Mouse (Mus musculus) forebrain, embryonic 14.5 days (tissue): ENCODE measurements around the gene Tmem81. TPM values are rescaled to one million over a fixed set of nuclear protein-coding genes. Genes with fewer than 3 reads are reported as not detected.

ENCODE experiments used
- ATAC-seq: fragments of 200-750 bp; cut with Nextera tagmentation; 2 replicates; pipeline ENCODE4 v1.8.0; 2017; ENCODE audit warnings: mild to moderate bottlenecking, moderate library complexity
- DNase-seq: peaks from one replicate; pipeline ENCODE4 v3.0.0-alpha.2; 2015; ENCODE audit warnings: low spot score
- H3K27ac ChIP-seq: fragments of 300-500 bp; sonication (generic); 2 replicates; pipeline ENCODE4 v1.5.1; 2014; ENCODE audit warnings: low read depth, mild to moderate bottlenecking, control low read depth, low read length, moderate library complexity
- H3K27me3 ChIP-seq: fragments of 300-500 bp; sonication (generic); replicated peaks from 2 replicates; pipeline ENCODE4 v1.6.1; 2014; ENCODE audit warnings: low read length, control low read depth, mixed read lengths; ENCODE audit not compliant: control insufficient read depth, insufficient read depth
- H3K36me3 ChIP-seq: fragments of 300-500 bp; sonication (generic); 2 replicates; pipeline ENCODE4 v1.6.1; 2014; ENCODE audit warnings: low read length, control low read depth; ENCODE audit not compliant: control insufficient read depth, insufficient read depth
- H3K4me1 ChIP-seq: fragments of 300-500 bp; sonication (generic); 2 replicates; pipeline ENCODE4 v1.6.1; 2014; ENCODE audit warnings: antibody characterized with exemption, low read length, control low read depth; ENCODE audit not compliant: control insufficient read depth, insufficient read depth
- H3K4me2 ChIP-seq: fragments of 300-500 bp; sonication (generic); 2 replicates; pipeline ENCODE4 v1.6.1; 2014; ENCODE audit warnings: mild to moderate bottlenecking, control low read depth, low read length
- H3K4me3 ChIP-seq: fragments of 300-500 bp; sonication (generic); 2 replicates; pipeline ENCODE4 v1.5.1; 2014; ENCODE audit warnings: low read depth, low read length, control low read depth
- H3K9ac ChIP-seq: fragments of 300-500 bp; sonication (generic); 2 replicates; pipeline ENCODE4 v1.6.1; 2014; ENCODE audit warnings: mild to moderate bottlenecking, low read length, control low read depth, moderate library complexity
- H3K9me3 ChIP-seq: fragments of 300-500 bp; sonication (generic); replicated peaks from 2 replicates; pipeline ENCODE4 v1.6.1; 2016; ENCODE audit warnings: low read length, control low read depth, mixed read lengths; ENCODE audit not compliant: control insufficient read depth
- WGBS: fragments of 180-500 bp; shearing (Covaris S2); extraction: QIAGEN DNeasy Blood & Tissue Kit; methylation state at CpG from one replicate; pipeline ENCODE4 v1.1.7; 2014; 5-methylcytosine and 5-hydroxymethylcytosine counted together
- polyA plus RNA-seq: library from polyadenylated mRNA; unstranded; fragments of >200 nt; fragmentation: Nextera tagmentation; extraction: Ambion mirVana; gene quantifications from 2 replicates; pipeline ENCODE4 v1.2.1, GENCODE M21; 2014

Gene Tmem81
- polyA plus RNA-seq, 1 experiment from 2014 or later = 0.74 TPM

DNA sequence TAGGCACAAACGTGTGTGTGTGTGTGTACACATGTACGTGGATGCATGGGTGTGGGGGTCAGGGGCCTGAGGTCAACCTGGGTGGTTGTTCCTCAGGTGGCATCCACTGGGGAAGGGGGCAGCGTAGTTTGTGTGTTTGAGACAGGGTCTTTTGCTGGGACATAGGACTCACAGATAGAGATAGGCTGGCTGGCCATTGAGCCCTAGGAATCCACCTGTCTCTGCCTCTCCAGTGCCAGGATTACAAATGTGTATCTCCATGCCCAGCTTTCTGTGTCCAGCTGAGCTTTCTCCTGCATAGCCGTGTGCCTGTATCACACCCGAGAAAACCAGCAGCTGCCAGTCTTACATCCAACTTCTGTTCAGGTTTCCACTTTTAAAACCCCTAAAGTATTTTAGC lies 3.7 kb downstream of the Tmem81 start:
- 86% methylated on average over 5 of the region's 5 CpGs for WGBS

GRCm38 (mm10) chr1:132511521-132511920 lies 5.5 kb downstream of the Tmem81 start:
- 0 out of 2 replicates have a peak, but pooled peaks have one; percentile 26 for ATAC-seq
- no peak overlapping the region for H3K27ac ChIP-seq
- H3K4me3 ChIP-seq = no peak overlapping the region
- H3K36me3 ChIP-seq = peaks cover 36% of the 10 kb centered on the region
- H3K4me1 ChIP-seq = no peaks in the 10 kb centered on the region
- H3K9ac ChIP-seq = no peak overlapping the region
- WGBS = 57% methylated on average over 8 of the region's 8 CpGs
- no peaks in the 10 kb centered on the region for H3K27me3 ChIP-seq
- no peaks in the 10 kb centered on the region for H3K9me3 ChIP-seq
- DNase-seq = no peak
- H3K4me2 ChIP-seq = no peak overlapping the region

More for the DNA sequence above, 3.7 kb downstream of the Tmem81 start:
- Histone ChIP-seq H3K9ac (no peak overlapping the region), H3K4me1 (no peaks in the 10 kb centered on the region), H3K27me3 (no peaks in the 10 kb centered on the region), H3K4me2 (no peak overlapping the region), H3K36me3 (peaks cover 33% of the 10 kb centered on the region), H3K27ac (peak overlapping the region; percentile 2; the same call in 1 of the 2 replicates), H3K9me3 (no peaks in the 10 kb centered on the region), H3K4me3 (no peak overlapping the region)
- ATAC-seq = no peak
- no peak for DNase-seq

GRCm38 (mm10) chr1:132512106-132512505 lies 6.1 kb downstream of the Tmem81 start:
- Histone ChIP-seq H3K27me3 (no peaks in the 10 kb centered on the region), H3K4me3 (no peak overlapping the region), H3K9ac (no peak overlapping the region), H3K4me1 (no peaks in the 10 kb centered on the region), H3K9me3 (no peaks in the 10 kb centered on the region), H3K4me2 (no peak overlapping the region), H3K27ac (no peak overlapping the region), H3K36me3 (peaks cover 35% of the 10 kb centered on the region)
- ATAC-seq = no peak
- no peak for DNase-seq
- 82% methylated on average over 8 of the region's 8 CpGs for WGBS

DNA sequence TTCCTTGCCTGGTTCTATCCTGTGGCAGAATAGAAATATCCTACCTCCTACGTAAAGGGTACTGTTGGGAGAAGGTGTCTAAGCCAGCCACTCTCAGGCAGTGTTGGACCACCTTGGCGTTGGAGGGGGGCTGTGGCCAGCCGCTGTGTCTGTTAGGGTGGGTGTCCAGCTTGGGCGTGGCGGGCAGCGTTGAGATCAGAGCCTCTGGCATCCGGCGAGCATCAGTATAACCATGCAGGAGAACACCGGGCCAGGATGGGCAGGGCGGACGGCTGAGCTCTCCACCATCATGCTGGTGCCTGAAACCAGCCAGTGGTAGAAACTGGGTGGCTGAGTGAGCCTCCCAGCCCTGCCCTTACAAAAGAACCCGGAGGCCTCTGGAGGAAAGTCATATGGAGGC lies 9.3 kb downstream of the Tmem81 start:
- no peak overlapping the region for H3K9ac ChIP-seq
- ATAC-seq (no peak), DNase-seq (no peak)
- no peaks in the 10 kb centered on the region for H3K9me3 ChIP-seq
- H3K36me3 ChIP-seq = peaks cover 44% of the 10 kb centered on the region
- H3K4me1 ChIP-seq = no peaks in the 10 kb centered on the region
- no peak overlapping the region for H3K4me3 ChIP-seq
- no peak overlapping the region for H3K4me2 ChIP-seq
- WGBS = 93% methylated on average over 12 of the region's 12 CpGs
- H3K27me3 ChIP-seq = no peaks in the 10 kb centered on the region
- no peak overlapping the region for H3K27ac ChIP-seq

GRCm38 (mm10) chr1:132516776-132517175 lies 10.7 kb downstream of the Tmem81 start:
- Histone ChIP-seq H3K27me3 (no peaks in the 10 kb centered on the region), H3K4me3 (no peak overlapping the region), H3K9me3 (no peaks in the 10 kb centered on the region), H3K4me1 (no peaks in the 10 kb centered on the region), H3K9ac (no peak overlapping the region), H3K36me3 (peaks cover 44% of the 10 kb centered on the region), H3K27ac (no peak overlapping the region), H3K4me2 (no peak overlapping the region)
- ATAC-seq (no peak), DNase-seq (no peak)
- WGBS = 91% methylated on average over 11 of the region's 11 CpGs

DNA sequence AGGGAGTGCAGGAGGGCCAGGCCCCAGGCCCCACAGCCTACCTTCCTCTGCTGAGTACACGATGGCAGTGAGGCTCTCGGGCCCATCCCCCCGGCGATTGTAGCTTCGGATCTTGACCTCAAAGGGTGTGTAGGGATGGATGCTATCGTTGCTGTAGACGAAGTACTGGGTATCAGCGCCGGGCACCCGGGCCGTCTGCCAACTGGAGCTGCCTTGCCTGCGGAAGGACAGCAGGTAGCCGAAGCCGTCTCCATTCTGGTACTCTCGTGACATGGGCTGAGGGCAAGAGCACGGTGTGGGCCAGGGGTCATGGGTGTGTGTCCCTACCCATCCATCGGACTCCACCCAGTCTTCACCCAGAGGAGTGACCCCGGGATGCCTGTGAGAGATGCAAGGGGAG lies 12.6 kb downstream of the Tmem81 start:
- 87% methylated on average over 18 of the region's 18 CpGs for WGBS
- no peak for DNase-seq
- H3K36me3 ChIP-seq = peaks cover 56% of the 10 kb centered on the region

DNA sequence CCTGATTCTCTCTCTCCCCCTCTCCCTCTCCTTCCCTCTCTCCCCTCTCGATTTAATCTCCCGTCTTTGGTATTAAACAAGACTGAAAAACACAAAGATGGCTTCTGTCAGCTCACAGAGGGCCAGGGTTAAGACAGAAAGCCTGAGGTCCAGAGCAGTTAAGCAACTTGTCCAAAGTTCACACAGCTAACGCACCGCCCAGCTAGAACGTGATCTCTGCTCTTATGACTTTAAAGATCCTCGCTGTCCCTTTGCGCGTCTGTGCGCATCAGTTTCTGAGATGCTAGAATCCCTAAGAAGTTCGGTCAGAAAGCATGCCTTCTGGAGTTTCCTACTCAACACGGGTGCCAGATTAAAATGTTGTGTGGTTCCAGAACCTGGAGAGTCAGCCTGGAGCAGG lies 13.7 kb downstream of the Tmem81 start:
- whole genome bisulfite sequencing = 89% methylated on average over 11 of the region's 11 CpGs
- Histone ChIP-seq H3K36me3 (peaks cover 54% of the 10 kb centered on the region), H3K27me3 (no peaks in the 10 kb centered on the region)

More for the DNA sequence above, 12.6 kb downstream of the Tmem81 start:
- Histone ChIP-seq H3K27ac (no peak overlapping the region), H3K4me3 (no peak overlapping the region), H3K9ac (no peak overlapping the region), H3K4me1 (no peaks in the 10 kb centered on the region), H3K9me3 (no peaks in the 10 kb centered on the region), H3K4me2 (no peak overlapping the region), H3K27me3 (no peaks in the 10 kb centered on the region)
- ATAC-seq = no peak

GRCm38 (mm10) chr1:132520764-132521163 lies 14.7 kb downstream of the Tmem81 start:
- ATAC-seq = peak; percentile 42; the same call in 1 of the 2 replicates
- Histone ChIP-seq H3K27ac (no peak overlapping the region), H3K9ac (no peak overlapping the region), H3K4me1 (no peaks in the 10 kb centered on the region), H3K4me2 (no peak overlapping the region), H3K9me3 (no peaks in the 10 kb centered on the region), H3K27me3 (no peaks in the 10 kb centered on the region), H3K36me3 (peaks cover 49% of the 10 kb centered on the region), H3K4me3 (no peak overlapping the region)
- DNase-seq = peak; percentile 72
- WGBS = 29% methylated on average over 2 of the region's 6 CpGs

More for the DNA sequence above, 13.7 kb downstream of the Tmem81 start:
- DNase-seq = no peak
- H3K27ac ChIP-seq = no peak overlapping the region
- no peak overlapping the region for H3K4me3 ChIP-seq
- no peak for ATAC-seq
- no peak overlapping the region for H3K9ac ChIP-seq
- H3K4me2 ChIP-seq = no peak overlapping the region
- no peaks in the 10 kb centered on the region for H3K4me1 ChIP-seq
- H3K9me3 ChIP-seq = no peaks in the 10 kb centered on the region

GRCm38 (mm10) chr1:132523048-132523447 lies 17.0 kb downstream of the Tmem81 start:
- no peaks in the 10 kb centered on the region for H3K27me3 ChIP-seq
- H3K4me1 ChIP-seq = 0 out of 2 replicates have a peak, but pooled peaks cover 3% of the 10 kb centered on the region
- ATAC-seq (peak; percentile 14; the same call in 1 of the 2 replicates), DNase-seq (no peak)
- peaks cover 41% of the 10 kb centered on the region for H3K36me3 ChIP-seq
- no peaks in the 10 kb centered on the region for H3K9me3 ChIP-seq
- H3K27ac ChIP-seq = no peak overlapping the region
- no peak overlapping the region for H3K9ac ChIP-seq
- H3K4me3 ChIP-seq = no peak overlapping the region
- no peak overlapping the region for H3K4me2 ChIP-seq
- WGBS = 76% methylated on average over 8 of the region's 8 CpGs
